Mouse (Mus musculus): Measurements from ENCODE around the gene Crtc2. TPM values are rescaled to one million over a fixed set of nuclear protein-coding genes. Genes with fewer than 3 reads are reported as not detected.
"Not testable (repeated sequence)": the region's sequence is repeated elsewhere in the genome, so short reads cannot be mapped to it uniquely, and the experiment has no call there.

The Crtc2 gene
- total RNA-seq, 2 experiments from 2014 or later: 10.8 to 45.4 TPM

- peak; percentile 77 for ATAC-seq (replicated peaks; ENCODE audit: low FRiP score, low TSS enrichment, poor library complexity, severe bottlenecking)
Measured at GRCm38 (mm10) chr3:90265034-90265931, 11.3 kb downstream of the Crtc2 start, which contains the start of gene Dennd4b. TSS of gene Dennd4b (plus strand) at chr3:90265185.

DNA sequence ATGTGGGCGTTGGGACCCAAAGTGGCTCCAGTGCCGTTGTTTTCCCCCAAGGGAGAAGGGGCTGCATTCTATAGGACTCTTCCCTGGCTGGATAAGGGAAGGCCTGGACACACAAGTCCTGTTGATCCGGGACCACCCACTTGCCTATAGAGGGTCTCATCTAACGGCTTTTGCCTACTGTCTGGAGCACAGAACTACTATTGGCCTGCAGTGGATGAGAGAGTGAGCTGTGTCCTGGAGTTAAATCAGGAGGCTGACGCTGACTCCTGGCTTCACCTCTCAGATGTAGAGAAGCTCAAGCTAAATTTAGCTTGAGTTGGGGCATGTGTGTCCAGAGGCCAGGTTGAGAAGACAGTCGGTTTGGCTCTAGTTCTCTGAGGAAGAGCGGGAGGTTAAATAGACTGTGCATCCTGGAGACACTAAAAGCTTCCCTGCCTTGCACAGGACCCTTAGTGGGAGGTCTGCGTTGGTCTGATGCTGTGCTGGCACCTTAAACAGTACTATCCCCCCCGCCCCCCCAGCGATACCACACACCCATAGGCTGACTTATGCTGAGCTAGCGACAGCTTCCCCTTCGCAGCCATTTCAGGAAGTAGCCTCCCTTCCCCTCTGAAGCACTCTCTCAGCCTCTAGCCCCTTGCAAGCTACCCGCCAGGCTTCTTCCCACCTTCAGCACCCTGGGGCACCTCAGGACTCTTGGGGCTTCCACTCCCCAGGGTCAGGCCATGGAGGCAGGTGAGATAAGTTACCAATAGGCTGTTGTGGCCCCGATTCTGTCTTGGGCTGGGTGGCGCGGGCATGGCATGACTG, 12.2 kb downstream of the Crtc2 start:
- peak; percentile 33 for ATAC-seq (replicated peaks; ENCODE audit: low FRiP score, low TSS enrichment, poor library complexity, severe bottlenecking)

DNA sequence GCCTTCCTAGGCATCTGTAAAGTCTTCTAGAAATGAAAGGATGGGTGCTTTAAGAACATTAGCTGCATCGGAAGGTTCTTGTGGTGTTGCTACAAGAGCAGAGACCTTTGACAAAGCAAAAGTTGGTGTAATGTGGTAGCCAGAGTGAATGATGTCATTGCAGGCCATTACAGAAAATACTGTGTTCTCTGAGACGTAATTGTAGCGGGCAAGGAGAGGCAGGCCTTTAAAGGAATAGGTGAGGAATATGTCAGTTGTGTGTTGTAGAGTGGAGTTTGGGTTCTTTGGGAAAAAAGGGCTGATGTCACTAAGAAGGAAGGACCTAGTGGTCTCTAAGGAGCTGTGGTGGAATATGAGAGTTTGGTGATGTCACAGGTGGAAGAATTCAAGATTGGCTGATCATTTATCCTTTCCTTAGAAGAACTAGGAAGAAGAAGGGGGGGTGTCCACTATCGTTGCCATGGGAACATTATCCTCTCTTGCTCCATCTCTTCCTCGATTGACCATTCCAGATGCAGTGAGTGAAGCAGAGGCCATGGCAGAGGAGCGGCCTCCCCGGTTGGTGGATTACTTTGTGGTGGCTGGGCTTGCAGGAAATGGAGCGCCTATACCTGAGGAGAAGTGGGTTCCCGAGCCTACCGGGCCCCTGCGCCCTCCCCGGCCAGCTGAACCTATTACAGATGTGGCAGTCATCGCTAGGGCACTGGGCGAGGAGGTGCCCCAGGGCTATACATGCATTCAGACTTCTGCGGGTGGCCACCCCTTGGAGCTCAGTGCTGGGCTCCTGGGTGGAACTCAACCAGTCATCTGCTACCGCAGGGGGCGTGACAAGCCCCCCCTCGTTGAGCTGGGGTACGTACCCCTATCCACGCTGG, 13.2 kb downstream of the Crtc2 start:
- ATAC-seq (replicated peaks; ENCODE audit: low FRiP score, low TSS enrichment, poor library complexity, severe bottlenecking): no peak

DNA sequence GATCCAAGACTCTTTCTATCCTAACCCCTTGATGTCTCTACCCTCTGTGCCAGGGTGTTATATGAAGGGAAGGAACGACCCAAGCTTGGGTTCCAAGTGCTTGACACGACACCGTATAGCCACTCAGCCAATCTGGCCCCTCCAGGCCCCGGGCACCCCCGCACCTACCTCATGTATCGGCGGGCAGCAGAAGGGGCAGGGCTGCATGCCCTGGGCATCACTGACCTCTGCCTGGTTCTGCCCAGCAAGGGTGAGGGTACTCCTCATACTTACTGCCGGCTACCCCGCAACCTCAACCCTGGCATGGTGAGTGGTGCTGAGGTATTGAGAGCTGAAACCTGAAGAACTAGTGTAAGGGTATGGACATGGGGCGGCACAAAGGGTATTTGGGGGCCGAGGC, 14.2 kb downstream of the Crtc2 start:
- no peak for ATAC-seq (replicated peaks; ENCODE audit: low FRiP score, low TSS enrichment, poor library complexity, severe bottlenecking)

- ATAC-seq (replicated peaks; ENCODE audit: low FRiP score, low TSS enrichment, poor library complexity, severe bottlenecking): no peak
Measured at GRCm38 (mm10) chr3:90268971-90269370, 15.0 kb downstream of the Crtc2 start.

DNA sequence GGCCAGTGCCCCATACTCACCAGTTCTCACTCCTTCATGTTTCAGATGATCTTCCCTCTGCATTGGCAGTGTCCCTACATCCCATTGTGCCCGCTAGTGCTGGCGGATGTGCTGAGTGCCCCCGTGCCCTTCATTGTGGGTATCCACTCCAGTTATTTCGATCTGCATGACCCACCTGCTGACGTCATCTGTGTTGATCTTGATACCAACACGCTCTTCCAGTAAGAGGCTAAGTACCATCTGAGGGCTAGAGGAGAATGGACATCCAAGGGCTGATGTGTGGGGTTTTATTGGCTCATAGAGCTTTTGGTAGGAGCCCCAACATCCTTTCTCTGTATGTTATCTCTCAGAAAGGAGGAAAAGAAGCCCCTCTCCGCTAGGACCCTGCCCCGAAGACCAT, 16.8 kb downstream of the Crtc2 start:
- no peak for ATAC-seq (replicated peaks; ENCODE audit: low FRiP score, low TSS enrichment, poor library complexity, severe bottlenecking)

- no peak for ATAC-seq (replicated peaks; ENCODE audit: low FRiP score, low TSS enrichment, poor library complexity, severe bottlenecking)
Measured at GRCm38 (mm10) chr3:90272170-90272569, 18.2 kb downstream of the Crtc2 start.

- no peak for ATAC-seq (replicated peaks; ENCODE audit: low FRiP score, low TSS enrichment, poor library complexity, severe bottlenecking)
Measured at GRCm38 (mm10) chr3:90273855-90274254, 19.9 kb downstream of the Crtc2 start.

GRCm38 (mm10) chr3:90275286-90275685, 21.3 kb downstream of the Crtc2 start:
- no peak for ATAC-seq (replicated peaks; ENCODE audit: low FRiP score, low TSS enrichment, poor library complexity, severe bottlenecking)

- no peak for ATAC-seq (replicated peaks; ENCODE audit: low FRiP score, low TSS enrichment, poor library complexity, severe bottlenecking)
Measured at GRCm38 (mm10) chr3:90276858-90277257, 22.9 kb downstream of the Crtc2 start.

GRCm38 (mm10) chr3:90277793-90278192, 23.8 kb downstream of the Crtc2 start:
- ATAC-seq (replicated peaks; ENCODE audit: low FRiP score, low TSS enrichment, poor library complexity, severe bottlenecking): no peak

DNA sequence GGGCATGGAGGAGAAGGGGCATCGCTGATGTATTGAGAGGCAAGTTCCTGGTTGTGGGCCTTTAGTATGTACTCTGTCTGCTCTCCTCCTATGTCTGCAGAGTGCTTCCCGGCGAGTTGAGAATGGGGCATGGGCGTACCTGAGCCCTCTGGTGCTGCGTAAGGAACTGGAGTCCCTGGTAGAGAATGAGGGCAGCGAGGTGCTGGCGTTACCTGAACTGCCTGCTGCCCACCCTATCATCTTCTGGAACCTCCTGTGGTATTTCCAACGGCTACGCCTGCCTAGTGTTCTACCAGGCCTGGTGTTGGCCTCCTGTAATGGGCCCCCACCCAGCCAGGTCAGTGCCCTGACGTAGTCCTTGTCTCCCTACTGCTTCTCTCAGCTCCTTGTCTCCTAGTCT, 24.2 kb downstream of the Crtc2 start:
- ATAC-seq (replicated peaks; ENCODE audit: low FRiP score, low TSS enrichment, poor library complexity, severe bottlenecking): no peak

DNA sequence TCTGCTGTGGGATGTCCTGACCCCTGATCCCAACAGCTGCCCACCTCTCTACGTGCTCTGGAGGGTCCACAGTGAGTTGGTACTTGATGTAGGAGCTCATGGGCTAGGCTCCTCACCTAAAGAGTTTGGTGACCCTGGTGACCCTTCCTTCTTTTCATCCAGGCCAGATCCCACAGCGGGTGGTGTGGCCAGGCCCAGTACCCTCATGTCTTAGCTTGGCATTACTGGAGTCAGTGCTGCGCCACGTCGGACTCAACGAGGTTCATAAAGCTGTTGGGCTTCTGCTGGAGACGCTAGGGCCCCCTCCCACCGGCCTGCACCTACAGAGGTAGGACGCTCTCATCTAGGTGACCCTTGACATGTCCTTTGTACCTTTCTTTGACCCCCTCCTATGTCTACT, 25.3 kb downstream of the Crtc2 start:
- ATAC-seq (replicated peaks; ENCODE audit: low FRiP score, low TSS enrichment, poor library complexity, severe bottlenecking): no peak

- no peak for ATAC-seq (replicated peaks; ENCODE audit: low FRiP score, low TSS enrichment, poor library complexity, severe bottlenecking)
Measured at GRCm38 (mm10) chr3:90279743-90280142, 25.8 kb downstream of the Crtc2 start.

DNA sequence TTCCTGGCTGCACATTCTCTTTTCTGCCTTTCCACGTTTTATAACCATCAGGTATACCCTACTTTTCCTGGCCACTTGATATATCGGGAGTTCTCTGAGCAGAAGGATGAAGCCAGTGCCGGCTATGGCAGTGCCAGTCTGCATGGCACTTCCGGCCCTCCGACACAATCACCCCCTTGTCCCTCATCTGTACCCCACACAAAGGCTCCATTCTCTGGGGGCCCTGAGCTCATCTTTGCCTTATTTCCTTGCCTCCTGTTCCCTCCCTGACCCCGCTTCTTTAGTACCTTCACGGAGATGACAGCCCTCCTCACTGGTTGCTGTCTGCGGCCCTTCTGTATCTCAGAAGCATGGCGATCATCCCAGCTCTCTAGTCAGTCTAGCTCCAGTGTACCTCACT, 26.7 kb downstream of the Crtc2 start:
- ATAC-seq (replicated peaks; ENCODE audit: low FRiP score, low TSS enrichment, poor library complexity, severe bottlenecking): no peak

DNA sequence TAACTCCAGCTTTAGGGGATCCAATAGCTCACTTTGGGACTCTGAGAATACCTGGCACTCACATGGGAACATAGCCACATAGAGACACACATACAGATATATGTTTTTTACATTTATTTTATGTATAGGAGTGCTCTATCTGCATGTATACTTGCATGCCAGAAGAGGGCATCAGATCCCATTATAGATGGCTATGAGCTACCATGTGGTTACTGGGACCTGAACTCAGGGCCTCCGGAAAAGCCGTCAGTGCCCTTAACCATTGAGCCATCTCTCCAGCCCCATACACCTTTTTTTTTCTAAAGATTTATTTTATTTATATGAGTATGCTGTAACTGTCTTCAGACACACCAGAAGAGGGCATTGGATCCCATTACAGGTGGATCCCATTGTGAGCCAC, 30.2 kb downstream of the Crtc2 start:
- ATAC-seq (replicated peaks; ENCODE audit: low FRiP score, low TSS enrichment, poor library complexity, severe bottlenecking): no peak

DNA sequence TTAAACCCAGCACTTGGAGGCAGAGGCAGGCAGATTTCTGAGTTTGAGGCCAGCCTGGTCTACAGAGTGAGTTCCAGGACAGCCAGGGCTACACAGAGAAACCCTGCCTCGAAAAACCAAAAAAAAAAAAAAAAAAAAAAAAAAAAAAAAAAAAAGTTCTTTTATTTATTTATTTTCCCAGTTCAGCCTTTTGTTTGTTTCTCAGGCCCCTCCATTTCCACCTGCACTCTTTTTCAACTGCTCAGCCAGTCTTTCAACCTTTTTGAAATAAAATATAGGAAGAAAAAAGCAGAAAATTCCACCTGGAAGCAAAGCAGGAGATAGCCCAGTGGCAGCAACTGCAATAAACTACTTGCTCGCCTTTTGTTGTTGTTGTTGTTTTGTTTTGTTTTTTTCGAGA, 35.4 kb downstream of the Crtc2 start:
- ATAC-seq (replicated peaks; ENCODE audit: low FRiP score, low TSS enrichment, poor library complexity, severe bottlenecking): not testable (repeated sequence)

DNA sequence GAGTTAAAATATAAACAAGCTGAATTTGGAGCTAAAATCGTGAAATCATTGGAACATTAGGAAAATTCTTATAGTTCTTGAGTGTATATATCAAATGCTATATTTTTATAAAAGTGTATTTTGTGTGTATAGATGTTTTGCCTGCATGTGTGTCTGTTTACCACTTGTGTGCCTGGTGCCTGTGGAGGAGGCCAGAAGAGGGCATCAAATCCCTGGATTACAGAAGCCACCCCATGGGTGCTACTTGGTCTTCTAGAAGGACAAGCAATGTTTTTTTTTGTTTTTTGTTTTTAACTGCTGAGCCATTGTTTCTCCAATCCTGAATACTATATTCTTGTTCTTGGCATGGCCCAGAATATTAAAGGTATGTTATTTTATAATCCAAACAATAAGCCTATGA, 36.6 kb downstream of the Crtc2 start:
- ATAC-seq (replicated peaks; ENCODE audit: low FRiP score, low TSS enrichment, poor library complexity, severe bottlenecking): no peak

DNA sequence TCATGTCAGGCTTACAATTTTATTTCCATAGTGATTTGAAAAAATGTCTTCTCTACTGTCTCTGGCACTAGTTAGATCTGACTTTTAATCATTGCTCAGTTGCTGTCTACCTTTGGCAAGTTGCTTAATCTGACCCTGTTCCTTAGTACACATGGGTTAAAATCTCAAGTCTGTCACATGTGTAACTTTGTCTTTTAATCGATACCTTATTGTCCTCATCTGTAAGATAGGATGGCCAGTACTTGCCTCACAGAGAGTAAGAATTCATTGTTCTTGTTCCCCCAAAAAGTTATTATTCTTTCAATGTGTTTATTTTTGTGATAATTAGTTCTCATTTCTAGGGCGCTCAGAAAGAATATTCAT, 38.0 kb downstream of the Crtc2 start:
- ATAC-seq (replicated peaks; ENCODE audit: low FRiP score, low TSS enrichment, poor library complexity, severe bottlenecking): no peak
